Mouse (Mus musculus) ovary, postnatal 36 days (tissue): ENCODE results near the gene Svs1.
"Not testable (repeated sequence)": the region's sequence is repeated elsewhere in the genome, so short reads cannot be mapped to it uniquely, and the experiment has no call there.

Source experiments
- DNase-seq: peaks from one replicate; pipeline ENCODE4 v3.0.0; 2022; ENCODE audit warnings: low spot score, mixed read lengths

Gene Svs1

GRCm38 (mm10) chr6:48986444-48986990 is at the start of gene Svs1:
Svs1 (plus strand) TSS chr6:48986861.
- DNase-seq, result no peak

DNA sequence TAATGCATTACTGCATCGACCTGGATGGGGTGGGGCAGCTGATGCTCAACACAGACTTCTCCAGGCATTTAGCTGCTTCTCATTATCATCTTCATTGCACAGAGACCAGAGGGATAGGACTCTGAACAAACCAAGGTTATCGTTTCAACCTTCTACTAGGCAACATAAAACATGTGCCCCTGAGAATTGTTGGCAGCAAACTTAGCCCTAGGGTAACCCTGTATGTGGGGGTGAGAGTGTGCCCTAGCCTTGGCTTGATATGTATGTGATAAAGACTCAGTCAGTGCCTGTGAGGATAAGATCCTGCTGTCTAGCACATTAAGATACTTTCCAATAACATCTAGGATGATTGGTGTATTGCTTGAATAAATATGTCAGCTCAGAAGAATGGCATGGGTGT is 37.1 kb upstream of the Svs1 start:
- DNase-seq, result no peak

DNA sequence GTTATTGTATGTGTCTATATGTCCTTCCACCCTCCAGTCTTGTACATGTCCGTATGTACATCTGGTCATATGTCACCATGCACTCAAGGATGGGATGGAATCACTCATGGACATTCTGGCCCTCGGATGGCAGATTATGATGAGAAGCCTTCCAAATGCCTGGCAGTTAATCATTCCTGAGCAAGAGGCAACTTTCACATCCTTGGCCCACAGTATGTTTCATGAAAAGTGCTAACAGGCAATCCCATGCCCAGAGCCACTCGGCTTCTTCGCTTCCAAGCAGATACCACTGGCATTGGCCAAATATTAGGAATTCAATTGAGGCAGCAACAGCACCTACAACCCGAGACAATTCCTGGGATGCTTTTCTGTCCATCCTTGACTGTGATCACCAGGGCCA is 36.0 kb upstream of the Svs1 start:
- no peak for DNase-seq

DNA sequence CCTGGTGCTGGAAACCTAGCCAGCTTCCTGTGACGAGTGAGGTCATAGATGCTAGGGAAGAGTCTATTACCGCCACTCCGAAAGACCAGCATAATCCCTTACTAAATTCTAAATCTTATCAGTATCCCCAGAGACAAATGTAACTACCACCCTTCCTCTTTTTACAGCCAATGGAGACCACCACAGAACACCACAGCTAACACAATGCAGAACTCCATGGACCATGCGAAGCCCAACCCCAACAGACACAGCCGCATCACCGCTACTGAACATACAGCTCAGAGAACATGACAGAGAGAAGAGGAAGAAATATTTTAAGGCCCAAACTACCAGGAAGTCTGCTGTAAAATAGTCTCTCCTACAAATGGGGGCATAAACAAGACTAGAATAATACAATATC is 35.0 kb upstream of the Svs1 start:
- DNase-seq, result no peak

DNA sequence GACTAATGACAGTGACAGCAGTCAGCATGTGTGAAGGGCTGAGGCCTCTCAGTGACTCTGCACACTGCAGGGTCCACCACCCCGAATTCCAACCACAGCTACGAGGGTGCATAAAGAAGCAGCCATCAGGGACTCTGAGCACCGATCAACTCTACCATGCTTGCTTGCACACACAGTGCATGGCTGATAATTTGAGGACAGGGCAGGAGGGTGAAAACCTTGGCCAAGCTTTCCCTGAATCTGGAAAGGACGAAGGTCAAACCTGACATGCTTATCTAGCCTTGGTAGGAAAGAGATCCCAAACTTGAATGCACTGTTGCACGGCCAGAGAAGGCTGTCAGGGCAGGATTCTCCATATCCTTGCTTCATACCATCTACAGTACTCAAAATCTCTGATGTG is 33.4 kb upstream of the Svs1 start:
- DNase-seq, result no peak

DNA sequence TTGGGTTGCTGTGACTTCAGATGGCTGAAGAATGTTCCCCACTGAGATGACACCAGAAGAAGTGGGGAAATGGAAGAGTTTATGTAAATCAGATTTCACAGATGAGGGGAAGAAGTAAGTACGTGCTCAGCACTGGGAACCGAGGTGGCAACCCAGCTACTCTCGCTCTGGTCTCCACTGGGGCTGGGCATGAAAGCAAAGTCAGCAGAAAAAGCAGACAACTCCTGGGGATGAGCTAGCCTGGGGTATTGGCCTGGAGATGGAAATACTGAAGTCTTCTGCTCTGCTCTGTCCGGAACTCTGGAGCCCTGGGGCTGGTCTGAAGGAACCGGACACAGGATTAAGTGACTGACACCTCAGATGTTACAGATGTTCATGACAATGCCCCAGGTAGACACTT is 32.5 kb upstream of the Svs1 start:
- DNase-seq, result no peak

DNA sequence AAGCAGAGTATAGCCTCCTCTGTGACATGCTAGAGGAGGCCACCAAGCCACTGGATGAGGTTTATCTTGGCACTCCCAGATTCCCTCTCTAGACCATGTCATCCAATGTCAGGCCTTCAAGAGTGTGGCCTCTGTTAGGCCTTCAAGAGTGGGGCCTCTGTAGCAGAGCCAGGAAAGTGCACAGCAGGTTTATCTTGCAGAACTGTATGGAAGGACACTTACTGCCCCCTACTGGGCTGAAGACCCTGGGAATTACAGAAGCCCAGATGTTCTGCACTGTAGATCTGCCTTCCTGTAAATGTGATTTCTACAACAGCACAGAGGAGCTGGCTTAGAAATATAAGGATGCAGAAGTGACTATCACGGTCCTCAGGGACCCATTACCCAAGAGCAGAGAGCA is 31.7 kb upstream of the Svs1 start:
- peak; percentile 57 for DNase-seq

DNA sequence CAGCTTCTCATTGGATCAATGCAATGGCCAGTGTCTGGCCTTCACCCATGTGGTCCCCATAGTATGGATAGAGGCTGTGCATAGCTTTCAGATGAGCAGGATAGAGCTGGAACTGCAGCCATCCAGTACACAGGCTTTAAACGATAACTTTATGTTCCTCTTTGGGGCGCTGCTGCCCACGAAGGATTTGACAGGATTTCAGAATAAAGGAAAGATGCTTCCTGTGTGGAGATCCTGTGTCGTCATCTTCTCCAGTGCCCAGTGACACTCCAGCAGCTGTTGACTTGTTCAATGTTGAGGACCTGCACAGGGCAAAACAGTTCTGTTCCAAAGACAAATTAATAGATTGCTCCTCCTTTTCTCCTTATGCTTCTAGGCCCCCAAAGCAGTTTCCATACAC is 29.9 kb upstream of the Svs1 start:
- no peak for DNase-seq

GRCm38 (mm10) chr6:48958053-48958452 is 28.6 kb upstream of the Svs1 start:
- DNase-seq, result peak; percentile 28

GRCm38 (mm10) chr6:48959151-48959550 is 27.5 kb upstream of the Svs1 start:
- DNase-seq, result not testable (repeated sequence)

DNA sequence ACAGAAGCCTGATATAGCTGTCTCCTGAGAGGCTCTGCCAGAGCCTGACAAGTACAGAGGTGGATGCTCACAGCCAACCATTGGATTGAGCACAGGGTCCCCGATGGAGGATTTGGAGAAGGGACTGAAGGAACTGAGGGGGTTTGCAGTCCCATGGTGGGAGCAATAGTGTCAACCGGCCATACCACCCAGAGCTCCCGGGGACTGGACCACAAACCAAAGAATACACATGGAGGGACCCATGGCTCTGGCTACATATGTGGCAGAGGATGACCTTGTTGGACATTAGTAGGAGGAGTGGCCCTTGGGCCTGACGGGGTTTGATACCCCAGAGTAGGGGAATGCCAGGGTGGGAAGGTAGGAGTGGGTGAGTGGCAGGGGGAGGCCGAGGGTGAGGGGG is 20.0 kb upstream of the Svs1 start:
- not testable (repeated sequence) for DNase-seq

DNA sequence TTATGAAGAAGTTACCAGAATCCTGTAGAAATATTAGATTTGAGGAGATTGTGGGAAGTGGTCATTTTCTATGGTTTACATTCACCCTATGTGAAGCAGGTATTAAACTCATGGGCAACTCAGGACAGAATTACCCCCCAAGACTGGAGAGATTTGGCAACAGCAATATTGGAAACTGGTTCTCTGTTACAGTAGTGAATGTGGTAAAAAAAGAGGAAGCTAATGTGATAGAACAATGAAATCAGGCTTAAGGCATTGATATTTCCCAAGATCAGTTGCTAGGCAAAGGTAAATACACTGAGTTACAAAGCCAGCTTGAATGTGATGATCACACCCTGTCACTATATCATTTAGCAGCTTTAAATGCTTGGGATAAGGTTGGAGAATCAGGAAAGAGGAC is 18.8 kb upstream of the Svs1 start:
- no peak for DNase-seq

DNA sequence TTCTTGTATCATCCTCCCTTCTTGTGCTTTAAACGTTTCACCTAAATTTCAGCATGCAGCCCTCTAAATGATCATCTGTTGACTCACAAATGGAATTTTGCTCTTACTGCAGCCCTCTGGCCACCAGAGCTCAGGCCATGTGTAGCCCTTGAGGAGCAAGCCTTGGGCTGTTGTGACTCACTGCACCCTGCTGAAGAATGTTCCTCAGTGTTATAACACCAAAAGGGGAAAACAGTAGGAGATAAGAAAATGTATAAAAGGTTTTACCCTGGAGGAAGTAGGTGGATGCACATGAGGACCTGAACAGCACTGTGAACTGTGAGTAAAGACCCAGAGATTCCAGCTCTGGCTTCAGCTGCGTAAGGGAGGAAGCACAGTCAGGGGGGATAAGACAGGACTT is 12.0 kb upstream of the Svs1 start, which contains the start of gene Doxl2:
Gene Doxl2 (plus strand): TSS at position 301 of the 400 bp plus-strand sequence.
- no peak for DNase-seq

- no peak for DNase-seq
Observed at GRCm38 (mm10) chr6:48979616-48980015, 7.0 kb upstream of the Svs1 start.

DNA sequence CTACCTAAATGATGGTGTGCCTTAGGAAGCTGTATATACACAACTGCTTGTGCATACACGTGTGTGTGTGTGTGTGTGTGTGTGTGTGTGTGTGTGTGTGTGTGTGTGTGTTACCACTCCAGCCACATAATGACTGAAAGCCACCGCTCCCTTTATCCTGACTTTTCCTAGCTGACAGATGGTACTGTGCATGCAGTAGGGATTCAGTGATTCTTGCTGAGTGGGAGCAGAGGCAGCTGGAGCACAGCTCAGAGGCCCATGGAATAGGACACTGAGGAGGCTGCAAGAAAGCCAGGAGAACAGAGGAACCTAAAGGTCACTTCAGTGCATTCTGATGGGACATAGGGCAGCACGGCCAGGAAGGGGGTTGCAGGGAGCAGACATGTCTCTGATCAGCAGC is 4.4 kb upstream of the Svs1 start:
- no peak for DNase-seq

- no peak for DNase-seq
Observed at GRCm38 (mm10) chr6:48989971-48990370, 3.3 kb downstream of the Svs1 start.

DNA sequence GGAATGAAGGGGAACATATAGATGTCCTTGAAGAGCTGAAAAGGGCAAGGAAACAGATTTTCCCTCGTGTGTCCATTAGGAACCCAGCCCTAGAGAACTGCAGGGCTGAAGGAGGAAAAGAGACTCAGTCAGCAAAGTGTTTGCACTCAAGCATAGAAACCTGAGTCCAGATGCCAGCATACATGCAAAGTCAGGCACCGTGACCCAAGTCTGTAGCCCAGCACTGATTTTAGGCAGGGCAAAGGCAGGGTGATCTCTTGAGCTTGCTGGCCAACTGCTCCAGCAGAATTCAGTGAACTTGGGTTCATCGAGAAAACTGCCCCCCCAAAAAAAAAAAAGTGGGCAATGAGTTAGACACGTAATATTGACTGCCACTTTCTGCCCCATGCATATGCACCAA is 5.3 kb downstream of the Svs1 start:
- no peak for DNase-seq

- no peak for DNase-seq
Observed at GRCm38 (mm10) chr6:48998186-48998585, 11.5 kb downstream of the Svs1 start.

DNA sequence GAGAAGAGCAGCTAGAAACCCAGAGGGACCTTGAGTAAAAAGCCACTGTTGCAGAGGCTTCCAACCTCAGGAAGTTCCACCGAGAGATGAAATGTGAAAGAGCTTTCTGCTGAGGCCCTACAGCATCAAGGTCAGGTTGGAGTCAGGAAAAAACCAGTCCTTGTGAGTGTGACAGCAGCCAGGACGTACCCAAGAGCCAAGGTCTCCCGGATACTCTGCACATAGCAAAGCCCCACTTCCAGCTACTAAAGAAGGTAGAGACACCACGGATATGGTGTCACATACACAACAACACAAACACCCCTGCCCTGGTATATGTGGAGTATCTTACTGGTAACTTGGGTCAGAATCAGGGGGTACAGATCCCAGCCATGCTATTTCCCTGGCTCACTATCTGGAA is 12.1 kb downstream of the Svs1 start:
- DNase-seq, result no peak

DNA sequence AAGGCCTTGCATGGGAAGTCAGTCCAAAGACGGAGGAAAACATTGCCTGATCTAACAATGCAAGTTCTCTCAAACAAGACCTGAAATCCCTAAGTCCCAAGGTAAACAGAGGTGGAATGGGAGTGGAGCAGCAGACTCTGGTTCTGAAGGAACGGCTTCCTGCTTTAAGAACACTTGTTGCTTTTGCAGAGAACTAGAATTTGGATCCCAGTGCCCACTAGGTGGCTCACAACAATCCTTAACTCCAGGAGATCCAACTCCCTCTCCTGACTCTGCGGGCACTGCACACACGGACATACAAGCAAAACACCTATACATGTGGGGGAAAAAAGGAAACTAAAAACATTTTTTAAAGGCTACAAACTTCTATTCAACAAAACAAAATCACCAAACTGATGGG is 16.7 kb downstream of the Svs1 start:
- DNase-seq, result no peak

DNA sequence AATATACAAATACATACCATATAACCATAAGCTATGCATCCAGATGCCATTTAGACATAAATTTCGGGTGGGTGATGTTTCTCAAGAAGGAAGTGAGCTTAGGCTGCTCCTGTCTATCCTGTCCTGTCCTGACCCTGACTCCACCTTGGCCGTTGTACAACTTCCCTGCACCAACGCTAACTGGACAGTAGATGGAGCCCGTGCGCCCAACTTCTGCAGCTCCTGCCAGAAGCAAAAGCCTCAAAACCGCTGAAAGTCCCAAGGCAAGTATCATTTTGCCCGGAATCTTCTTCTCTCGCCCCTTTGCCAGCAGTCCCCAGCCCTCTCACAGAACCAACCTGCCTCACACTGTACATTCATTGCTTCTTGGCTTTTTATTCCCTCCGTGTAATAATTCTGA is 21.3 kb downstream of the Svs1 start:
- DNase-seq, result peak; percentile 55

- no peak for DNase-seq
Observed at GRCm38 (mm10) chr6:49008420-49009160, 21.9 kb downstream of the Svs1 start.

GRCm38 (mm10) chr6:49009161-49009555 is 22.5 kb downstream of the Svs1 start:
- no peak for DNase-seq

DNA sequence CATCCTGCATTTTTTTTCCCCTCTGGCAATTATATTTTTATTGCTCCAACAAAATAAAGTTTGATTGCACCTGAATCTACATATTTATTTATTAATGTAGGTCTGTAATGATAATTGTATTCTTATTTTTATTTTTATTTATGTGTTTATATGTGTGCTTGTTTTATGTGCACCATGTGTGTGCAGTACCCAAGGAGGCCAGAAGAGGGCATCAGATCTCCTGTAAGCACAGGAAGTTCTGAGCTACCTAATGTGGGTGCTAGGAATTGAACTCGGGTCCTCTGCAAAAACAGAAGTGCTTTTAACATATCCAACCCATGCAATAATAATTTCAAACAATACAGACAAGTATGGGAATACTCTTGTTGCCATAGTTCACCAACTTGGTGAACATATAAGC is 23.0 kb downstream of the Svs1 start:
- no peak for DNase-seq
